Mouse (Mus musculus) embryo, embryonic 9.5 days (tissue): Measurements from ENCODE around the gene Bank1.

ENCODE experiments used
- DNase-seq: peaks from one replicate; pipeline ENCODE4 v3.0.0-alpha.2; 2017; ENCODE audit errors: extremely low spot score

Bank1 gene

GRCm38 (mm10) chr3:136254713-136255112, 71.2 kb downstream of the Bank1 start:
- DNase-seq = no peak

GRCm38 (mm10) chr3:136252820-136253219, 73.0 kb downstream of the Bank1 start:
- DNase-seq = no peak

GRCm38 (mm10) chr3:136251578-136251977, 74.3 kb downstream of the Bank1 start:
- no peak for DNase-seq

GRCm38 (mm10) chr3:136247331-136247730, 78.5 kb downstream of the Bank1 start:
- no peak for DNase-seq

GRCm38 (mm10) chr3:136244931-136245330, 80.9 kb downstream of the Bank1 start:
- DNase-seq = no peak

GRCm38 (mm10) chr3:136238790-136239189, 87.1 kb downstream of the Bank1 start:
- DNase-seq = no peak

- no peak for DNase-seq
Observed at GRCm38 (mm10) chr3:136233507-136233906, 92.4 kb downstream of the Bank1 start.

GRCm38 (mm10) chr3:136230602-136231151, 95.2 kb downstream of the Bank1 start:
- DNase-seq = no peak

- no peak for DNase-seq
Observed at GRCm38 (mm10) chr3:136189661-136190228, 136.1 kb downstream of the Bank1 start.

- DNase-seq = no peak
Observed at GRCm38 (mm10) chr3:136186548-136187113, 139.2 kb downstream of the Bank1 start.

GRCm38 (mm10) chr3:136171631-136172030, 154.2 kb downstream of the Bank1 start:
- DNase-seq = no peak

- no peak for DNase-seq
Observed at GRCm38 (mm10) chr3:136168071-136168470, 157.8 kb downstream of the Bank1 start.

- no peak for DNase-seq
Observed at GRCm38 (mm10) chr3:136166671-136167070, 159.2 kb downstream of the Bank1 start.

- no peak for DNase-seq
Observed at GRCm38 (mm10) chr3:136166033-136166361, 159.9 kb downstream of the Bank1 start.

- DNase-seq = no peak
Observed at GRCm38 (mm10) chr3:136165167-136166032, 160.5 kb downstream of the Bank1 start.

- DNase-seq = no peak
Observed at GRCm38 (mm10) chr3:136158059-136158458, 167.8 kb downstream of the Bank1 start.

GRCm38 (mm10) chr3:136155555-136155954, 170.3 kb downstream of the Bank1 start:
- no peak for DNase-seq

- no peak for DNase-seq
Observed at GRCm38 (mm10) chr3:136150886-136151285, 175.0 kb downstream of the Bank1 start.

- no peak for DNase-seq
Observed at GRCm38 (mm10) chr3:136147166-136147565, 178.7 kb downstream of the Bank1 start.

GRCm38 (mm10) chr3:136132013-136132412, 193.9 kb downstream of the Bank1 start:
- DNase-seq = no peak

GRCm38 (mm10) chr3:136115478-136116215, 210.2 kb downstream of the Bank1 start:
- peak; percentile 5 for DNase-seq
